Mouse (Mus musculus) lung, postnatal 25 days (tissue): ENCODE data around the gene Olfr61.
"Not testable (repeated sequence)": the region's sequence is repeated elsewhere in the genome, so short reads cannot be mapped to it uniquely, and the experiment has no call there.

Experiments
- DNase-seq: peaks from one replicate; pipeline ENCODE4 v3.0.0; 2022; ENCODE audit warnings: low spot score

Gene Olfr61

GRCm38 (mm10) chr7:140628670-140629069 is at the start of gene Olfr61:
TSS of gene Olfr61 (plus strand) at chr7:140628970.
- not testable (repeated sequence) for DNase-seq

GRCm38 (mm10) chr7:140600969-140601368 is 27.8 kb upstream of the Olfr61 start, which contains the start of gene Olfr46:
TSS of gene Olfr46 (plus strand) at chr7:140601269.
- DNase-seq: not testable (repeated sequence)

GRCm38 (mm10) chr7:140630559-140630958 is 1.8 kb downstream of the Olfr61 start:
- DNase-seq: no peak

- no peak for DNase-seq
Measured at GRCm38 (mm10) chr7:140646152-140646551, 17.4 kb downstream of the Olfr61 start, which contains the start of gene Olfr53. TSS of gene Olfr53 (plus strand) at chr7:140646452.

- DNase-seq: no peak
Measured at GRCm38 (mm10) chr7:140659630-140660029, 30.9 kb downstream of the Olfr61 start, which contains the start of gene Olfr539. TSS of gene Olfr539 (plus strand) at chr7:140659930.

- not testable (repeated sequence) for DNase-seq
Measured at GRCm38 (mm10) chr7:140670693-140671092, 41.9 kb downstream of the Olfr61 start.

- DNase-seq: no peak
Measured at GRCm38 (mm10) chr7:140675863-140676262, 47.1 kb downstream of the Olfr61 start.

GRCm38 (mm10) chr7:140679591-140679990 is 50.8 kb downstream of the Olfr61 start:
- not testable (repeated sequence) for DNase-seq

GRCm38 (mm10) chr7:140681651-140682050 is 52.9 kb downstream of the Olfr61 start, which contains the start of gene Olfr45:
TSS of gene Olfr45 (plus strand) at chr7:140681951.
- DNase-seq: no peak
